Mouse (Mus musculus): ENCODE measurements around the gene Zfp110. TPM values are rescaled to one million over a fixed set of nuclear protein-coding genes. Genes with fewer than 3 reads are reported as not detected.
A peak's percentile ranks its signal among the peaks of the same experiment; 100 is the strongest.
"Not testable (repeated sequence)": the region's sequence is repeated elsewhere in the genome, so short reads cannot be mapped to it uniquely, and the experiment has no call there.

The Zfp110 gene
- polyA plus RNA-seq, 1 experiment, result 33.3 TPM

GRCm38 (mm10) chr7:12803727-12804071, 30.9 kb upstream of the Zfp110 start:
- H3K27ac ChIP-seq (ENCODE audit: control insufficient read depth, insufficient read depth, low read depth, low read length), result peak overlapping the region; percentile 69
- TF ChIP-seq CTCF (IDR thresholded peaks at IDR 0.05; ENCODE audit: control insufficient read depth, insufficient read depth, insufficient replicate concordance, low read depth, low read length) (no peak), POLR2A (IDR thresholded peaks at IDR 0.05; ENCODE audit: control insufficient read depth, low read depth, low read length) (no peak)
- no peaks in the 10 kb centered on the region for H3K36me3 ChIP-seq (ENCODE audit: control insufficient read depth, insufficient read depth, low read length)
- H3K4me3 ChIP-seq (ENCODE audit: control insufficient read depth, low read depth, low read length), result peak overlapping the region; percentile 88
- H3K4me1 ChIP-seq (ENCODE audit: control insufficient read depth, insufficient read depth, low read length), result peaks cover 6% of the 10 kb centered on the region
- no peaks in the 10 kb centered on the region for H3K27me3 ChIP-seq (ENCODE audit: control insufficient read depth, insufficient read depth, low read length)

- Histone ChIP-seq H3K27me3 (ENCODE audit: control insufficient read depth, insufficient read depth, low read length) (no peaks in the 10 kb centered on the region), H3K27ac (ENCODE audit: control insufficient read depth, insufficient read depth, low read depth, low read length) (no peak overlapping the region), H3K36me3 (ENCODE audit: control insufficient read depth, insufficient read depth, low read length) (peaks cover under 1% of the 10 kb centered on the region; the same call in 1 of the 2 replicates), H3K4me1 (ENCODE audit: control insufficient read depth, insufficient read depth, low read length) (no peaks in the 10 kb centered on the region), H3K4me3 (ENCODE audit: control insufficient read depth, low read depth, low read length) (no peak overlapping the region)
- TF ChIP-seq POLR2A (IDR thresholded peaks at IDR 0.05; ENCODE audit: control insufficient read depth, low read depth, low read length) (no peak), CTCF (IDR thresholded peaks at IDR 0.05; ENCODE audit: control insufficient read depth, insufficient read depth, insufficient replicate concordance, low read depth, low read length) (no peak)
These were observed 19.0 kb upstream of the Zfp110 start for GRCm38 (mm10) chr7:12815566-12815965.

GRCm38 (mm10) chr7:12818521-12819295, 15.9 kb upstream of the Zfp110 start, which contains the start of gene Zfp329:
Gene Zfp329 (minus strand): TSS chr7:12818858.
- Histone ChIP-seq H3K36me3 (ENCODE audit: control insufficient read depth, insufficient read depth, low read length) (no peaks in the 10 kb centered on the region), H3K4me1 (ENCODE audit: control insufficient read depth, insufficient read depth, low read length) (no peaks in the 10 kb centered on the region), H3K27ac (ENCODE audit: control insufficient read depth, insufficient read depth, low read depth, low read length) (peak within 1 kb of the TSS; percentile 85), H3K4me3 (ENCODE audit: control insufficient read depth, low read depth, low read length) (peak within 1 kb of the TSS; percentile 93), H3K27me3 (ENCODE audit: control insufficient read depth, insufficient read depth, low read length) (no peaks in the 10 kb centered on the region)
- TF ChIP-seq POLR2A (IDR thresholded peaks at IDR 0.05; ENCODE audit: control insufficient read depth, low read depth, low read length) (peak; percentile 87), CTCF (IDR thresholded peaks at IDR 0.05; ENCODE audit: control insufficient read depth, insufficient read depth, insufficient replicate concordance, low read depth, low read length) (peak; percentile 23; the same call in 1 of the 2 replicates)

- no peaks in the 10 kb centered on the region for H3K27me3 ChIP-seq (ENCODE audit: control insufficient read depth, insufficient read depth, low read length)
- H3K27ac ChIP-seq (ENCODE audit: control insufficient read depth, insufficient read depth, low read depth, low read length), result peak overlapping the region; percentile 93
- TF ChIP-seq CTCF (IDR thresholded peaks at IDR 0.05; ENCODE audit: control insufficient read depth, insufficient read depth, insufficient replicate concordance, low read depth, low read length) (no peak), POLR2A (IDR thresholded peaks at IDR 0.05; ENCODE audit: control insufficient read depth, low read depth, low read length) (no peak)
- no peaks in the 10 kb centered on the region; the same call in 1 of the 2 replicates for H3K36me3 ChIP-seq (ENCODE audit: control insufficient read depth, insufficient read depth, low read length)
- H3K4me3 ChIP-seq (ENCODE audit: control insufficient read depth, low read depth, low read length), result peak overlapping the region; percentile 92
- no peaks in the 10 kb centered on the region for H3K4me1 ChIP-seq (ENCODE audit: control insufficient read depth, insufficient read depth, low read length)
These were observed 671 bp downstream of the Zfp110 start for GRCm38 (mm10) chr7:12835193-12835671.

- H3K36me3 ChIP-seq (ENCODE audit: control insufficient read depth, insufficient read depth, low read length), result no peaks in the 10 kb centered on the region; the same call in 1 of the 2 replicates
These were observed 1.2 kb downstream of the Zfp110 start for GRCm38 (mm10) chr7:12835779-12836178.

GRCm38 (mm10) chr7:12874301-12874700, 39.7 kb downstream of the Zfp110 start:
- no peak overlapping the region for H3K4me3 ChIP-seq (ENCODE audit: control insufficient read depth, low read depth, low read length)
- TF ChIP-seq CTCF (IDR thresholded peaks at IDR 0.05; ENCODE audit: control insufficient read depth, insufficient read depth, insufficient replicate concordance, low read depth, low read length), result no peak
- TF ChIP-seq POLR2A (IDR thresholded peaks at IDR 0.05; ENCODE audit: control insufficient read depth, low read depth, low read length), result no peak
- H3K4me1 ChIP-seq (ENCODE audit: control insufficient read depth, insufficient read depth, low read length), result no peaks in the 10 kb centered on the region; the same call in 1 of the 2 replicates
- no peak overlapping the region for H3K27ac ChIP-seq (ENCODE audit: control insufficient read depth, insufficient read depth, low read depth, low read length)
- H3K36me3 ChIP-seq (ENCODE audit: control insufficient read depth, insufficient read depth, low read length), result no peaks in the 10 kb centered on the region
- H3K27me3 ChIP-seq (ENCODE audit: control insufficient read depth, insufficient read depth, low read length), result no peaks in the 10 kb centered on the region

More at GRCm38 (mm10) chr7:12835779-12836178, 1.2 kb downstream of the Zfp110 start:
- Histone ChIP-seq H3K4me3 (ENCODE audit: control insufficient read depth, low read depth, low read length) (peak overlapping the region; percentile 92; the same call in 1 of the 2 replicates), H3K27me3 (ENCODE audit: control insufficient read depth, insufficient read depth, low read length) (no peaks in the 10 kb centered on the region), H3K27ac (ENCODE audit: control insufficient read depth, insufficient read depth, low read depth, low read length) (peak overlapping the region; percentile 93; the same call in 1 of the 2 replicates), H3K4me1 (ENCODE audit: control insufficient read depth, insufficient read depth, low read length) (no peaks in the 10 kb centered on the region)
- TF ChIP-seq CTCF (IDR thresholded peaks at IDR 0.05; ENCODE audit: control insufficient read depth, insufficient read depth, insufficient replicate concordance, low read depth, low read length), result no peak
- TF ChIP-seq POLR2A (IDR thresholded peaks at IDR 0.05; ENCODE audit: control insufficient read depth, low read depth, low read length), result no peak

- TF ChIP-seq CTCF (IDR thresholded peaks at IDR 0.05; ENCODE audit: control insufficient read depth, insufficient read depth, insufficient replicate concordance, low read depth, low read length) (no peak), POLR2A (IDR thresholded peaks at IDR 0.05; ENCODE audit: control insufficient read depth, low read depth, low read length) (no peak)
- Histone ChIP-seq H3K27ac (ENCODE audit: control insufficient read depth, insufficient read depth, low read depth, low read length) (no peak overlapping the region), H3K4me3 (ENCODE audit: control insufficient read depth, low read depth, low read length) (peak overlapping the region; percentile 57; the same call in 1 of the 2 replicates)
These were observed 45.5 kb downstream of the Zfp110 start for GRCm38 (mm10) chr7:12880036-12880435.

GRCm38 (mm10) chr7:12880497-12880896, 45.9 kb downstream of the Zfp110 start:
- H3K27ac ChIP-seq (ENCODE audit: control insufficient read depth, insufficient read depth, low read depth, low read length), result peak overlapping the region; percentile 47; the same call in 1 of the 2 replicates
- not testable (repeated sequence) for H3K36me3 ChIP-seq (ENCODE audit: control insufficient read depth, insufficient read depth, low read length); H3K4me1 ChIP-seq (ENCODE audit: control insufficient read depth, insufficient read depth, low read length); H3K27me3 ChIP-seq (ENCODE audit: control insufficient read depth, insufficient read depth, low read length)
- peak overlapping the region; percentile 81 for H3K4me3 ChIP-seq (ENCODE audit: control insufficient read depth, low read depth, low read length)

More at GRCm38 (mm10) chr7:12880036-12880435, 45.5 kb downstream of the Zfp110 start:
- no peaks in the 10 kb centered on the region for H3K27me3 ChIP-seq (ENCODE audit: control insufficient read depth, insufficient read depth, low read length)
- H3K4me1 ChIP-seq (ENCODE audit: control insufficient read depth, insufficient read depth, low read length), result peaks cover 6% of the 10 kb centered on the region
- no peaks in the 10 kb centered on the region for H3K36me3 ChIP-seq (ENCODE audit: control insufficient read depth, insufficient read depth, low read length)

Data from testis, adult 2 months (tissue).